Mouse (Mus musculus): Measurements from ENCODE around the gene Dppa2. TPM values are rescaled to one million over a fixed set of nuclear protein-coding genes. Genes with fewer than 3 reads are reported as not detected.

Dppa2 gene
- polyA plus RNA-seq, 1 experiment from 2014 or later = not detected

DNA sequence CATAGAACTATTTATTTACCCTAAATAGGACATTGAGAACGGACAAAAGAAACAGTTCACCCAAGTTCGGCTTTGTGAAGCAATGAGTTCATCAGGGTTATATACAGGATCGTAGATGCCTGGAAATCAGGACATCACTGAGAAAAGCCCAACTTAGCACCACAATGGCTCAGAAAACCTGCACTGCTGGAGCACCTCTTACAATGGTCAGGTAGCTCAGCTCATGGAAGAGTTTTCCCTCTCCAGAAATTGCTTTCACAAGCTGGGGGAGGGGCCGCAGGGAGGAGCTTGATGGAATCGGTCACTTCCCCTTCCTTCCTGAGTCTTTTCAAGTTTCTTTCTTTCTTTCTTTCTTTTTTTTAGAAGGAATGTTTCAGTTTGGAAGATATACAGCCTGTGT is 52.0 kb downstream of the Dppa2 start:
- Histone ChIP-seq H3K27ac (replicated peaks) (no peak overlapping the region), H3K9me3 (no peaks in the 10 kb centered on the region), H3K36me3 (no peaks in the 10 kb centered on the region), H3K4me3 (no peak overlapping the region), H3K9ac (no peak overlapping the region), H3K4me2 (no peak overlapping the region), H3K27me3 (no peaks in the 10 kb centered on the region), H3K4me1 (replicated peaks) (no peaks in the 10 kb centered on the region)
- ATAC-seq (ENCODE audit: low read depth) = no peak
- WGBS = 85% methylated on average over 5 of the region's 5 CpGs

DNA sequence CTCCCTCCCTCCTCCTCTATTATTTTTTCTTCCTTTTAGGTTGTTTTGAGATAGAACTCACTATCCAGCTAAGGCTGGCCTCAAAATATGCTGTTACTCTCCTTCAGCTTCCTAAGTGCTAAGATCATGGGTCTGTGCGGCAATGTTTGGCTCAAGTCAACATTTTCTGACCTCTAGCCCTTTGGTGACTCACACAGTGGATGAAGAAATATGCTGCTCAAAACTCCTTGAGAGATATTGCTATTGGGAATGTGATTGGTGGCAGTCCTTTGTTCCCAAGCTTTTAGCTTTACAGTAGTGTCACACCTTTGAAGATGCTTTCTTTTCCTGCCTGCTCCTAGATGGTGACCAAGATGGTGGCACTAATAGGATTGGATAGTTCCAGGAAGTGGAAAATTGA is 52.7 kb downstream of the Dppa2 start:
- Histone ChIP-seq H3K4me1 (replicated peaks) (no peaks in the 10 kb centered on the region), H3K9me3 (no peaks in the 10 kb centered on the region), H3K9ac (no peak overlapping the region), H3K36me3 (no peaks in the 10 kb centered on the region), H3K27me3 (no peaks in the 10 kb centered on the region), H3K27ac (replicated peaks) (no peak overlapping the region), H3K4me3 (no peak overlapping the region), H3K4me2 (no peak overlapping the region)
- WGBS = 97% methylated on average over 1 of the region's 1 CpGs
- no peak for ATAC-seq (ENCODE audit: low read depth)

DNA sequence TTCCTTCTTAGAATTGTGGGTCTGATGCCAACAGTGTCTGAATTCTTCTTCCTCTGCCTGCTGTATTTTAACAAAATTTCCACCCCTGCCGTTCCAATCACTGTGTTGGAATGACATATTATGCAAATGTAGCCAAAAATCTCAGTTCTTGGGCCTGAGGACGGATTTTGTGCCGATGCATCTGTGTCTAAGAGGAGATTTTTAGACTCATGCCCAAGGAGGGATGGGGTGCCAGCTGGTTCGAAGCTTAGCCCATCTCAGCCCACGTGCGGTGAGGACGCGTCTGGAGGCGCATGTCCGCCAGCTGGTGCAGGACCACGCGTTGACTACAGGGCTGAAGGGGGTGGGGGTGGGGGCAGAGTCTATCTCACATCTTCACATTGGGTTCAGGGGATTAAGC is 57.2 kb downstream of the Dppa2 start:
- no peak for ATAC-seq (ENCODE audit: low read depth)
- Histone ChIP-seq H3K9me3 (no peaks in the 10 kb centered on the region), H3K27me3 (no peaks in the 10 kb centered on the region)

DNA sequence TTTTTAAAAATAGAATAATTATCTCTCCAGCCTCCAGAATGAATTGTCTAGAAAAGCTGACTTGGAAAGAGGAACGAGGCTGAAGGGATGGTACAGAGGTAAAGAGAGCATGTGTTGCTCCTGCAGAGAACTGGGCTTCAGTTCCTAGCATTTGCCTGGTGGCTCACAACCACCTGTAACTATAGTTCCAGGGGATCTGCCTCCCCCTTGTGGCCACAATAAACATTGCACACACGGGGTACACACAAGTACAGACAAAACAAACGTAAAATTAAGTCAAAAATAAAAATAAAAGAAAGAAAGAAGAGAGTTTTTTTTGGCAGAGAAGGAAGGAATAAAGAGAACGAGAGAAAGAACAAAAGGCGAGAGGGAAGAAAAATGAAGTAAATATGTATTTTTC is 63.1 kb downstream of the Dppa2 start:
- Histone ChIP-seq H3K27me3 (no peaks in the 10 kb centered on the region), H3K9me3 (no peaks in the 10 kb centered on the region), H3K9ac (no peak overlapping the region), H3K4me2 (no peak overlapping the region), H3K4me1 (replicated peaks) (no peaks in the 10 kb centered on the region), H3K36me3 (no peaks in the 10 kb centered on the region), H3K4me3 (no peak overlapping the region), H3K27ac (replicated peaks) (no peak overlapping the region)
- 89% methylated on average over 5 of the region's 5 CpGs for WGBS
- ATAC-seq (ENCODE audit: low read depth) = no peak

More for the DNA sequence above, 57.2 kb downstream of the Dppa2 start:
- H3K4me1 ChIP-seq (replicated peaks) = no peaks in the 10 kb centered on the region
- WGBS = 89% methylated on average over 12 of the region's 12 CpGs
- no peaks in the 10 kb centered on the region for H3K36me3 ChIP-seq
- no peak overlapping the region for H3K27ac ChIP-seq (replicated peaks)
- no peak overlapping the region for H3K4me3 ChIP-seq
- no peak overlapping the region for H3K9ac ChIP-seq
- no peak overlapping the region for H3K4me2 ChIP-seq

DNA sequence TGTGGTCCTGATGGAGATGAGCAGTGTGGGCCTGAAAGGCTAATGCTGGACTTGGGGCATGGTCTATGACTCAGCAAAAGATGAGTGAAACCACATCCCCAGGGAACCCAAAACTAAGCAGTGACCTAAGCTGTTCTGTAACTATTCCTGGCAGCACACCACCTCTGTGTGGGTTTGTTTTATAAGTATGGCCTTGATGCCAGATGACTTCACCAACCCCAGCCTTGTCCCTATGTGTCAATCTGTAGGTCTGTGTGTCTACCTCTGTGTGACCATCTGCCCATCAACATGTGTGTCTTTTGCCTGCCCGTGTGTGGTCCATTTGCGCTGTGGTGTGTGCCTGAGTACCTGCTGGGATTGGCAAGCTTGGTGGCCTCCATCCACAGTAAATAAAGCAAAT is 64.4 kb downstream of the Dppa2 start:
- Histone ChIP-seq H3K4me3 (no peak overlapping the region), H3K36me3 (no peaks in the 10 kb centered on the region), H3K27me3 (no peaks in the 10 kb centered on the region), H3K9me3 (no peaks in the 10 kb centered on the region), H3K27ac (replicated peaks) (no peak overlapping the region), H3K4me1 (replicated peaks) (no peaks in the 10 kb centered on the region), H3K4me2 (no peak overlapping the region), H3K9ac (no peak overlapping the region)
- 94% methylated on average over 2 of the region's 2 CpGs for WGBS
- ATAC-seq (ENCODE audit: low read depth) = no peak

Other genes with a start within 250 kb of the Dppa2 start
- gene Dppa4, start 20.2 kb upstream of the Dppa2 start, polyA plus RNA-seq (2015; fragmentation: Nextera tagmentation; extraction: Ambion mirVana) = not detected in 2 replicates
- gene Gm5485, start 108.5 kb downstream of the Dppa2 start, polyA plus RNA-seq (2015; fragmentation: Nextera tagmentation; extraction: Ambion mirVana) = not detected in 2 replicates
- gene Morc1, start 127.3 kb downstream of the Dppa2 start, polyA plus RNA-seq (2015; fragmentation: Nextera tagmentation; extraction: Ambion mirVana) = 0.33 TPM in 1 of 2 replicates, not detected in the other